Mouse (Mus musculus) 3T3-L1 (cell line): Measurements from ENCODE around the gene Polr3k.
A peak's percentile ranks its signal among the peaks of the same experiment; 100 is the strongest.

Source experiments
- DNase-seq: peaks from one replicate; pipeline ENCODE4 v3.0.0-alpha.2; 2015; ENCODE audit warnings: low read depth, low spot score

The Polr3k gene

DNA sequence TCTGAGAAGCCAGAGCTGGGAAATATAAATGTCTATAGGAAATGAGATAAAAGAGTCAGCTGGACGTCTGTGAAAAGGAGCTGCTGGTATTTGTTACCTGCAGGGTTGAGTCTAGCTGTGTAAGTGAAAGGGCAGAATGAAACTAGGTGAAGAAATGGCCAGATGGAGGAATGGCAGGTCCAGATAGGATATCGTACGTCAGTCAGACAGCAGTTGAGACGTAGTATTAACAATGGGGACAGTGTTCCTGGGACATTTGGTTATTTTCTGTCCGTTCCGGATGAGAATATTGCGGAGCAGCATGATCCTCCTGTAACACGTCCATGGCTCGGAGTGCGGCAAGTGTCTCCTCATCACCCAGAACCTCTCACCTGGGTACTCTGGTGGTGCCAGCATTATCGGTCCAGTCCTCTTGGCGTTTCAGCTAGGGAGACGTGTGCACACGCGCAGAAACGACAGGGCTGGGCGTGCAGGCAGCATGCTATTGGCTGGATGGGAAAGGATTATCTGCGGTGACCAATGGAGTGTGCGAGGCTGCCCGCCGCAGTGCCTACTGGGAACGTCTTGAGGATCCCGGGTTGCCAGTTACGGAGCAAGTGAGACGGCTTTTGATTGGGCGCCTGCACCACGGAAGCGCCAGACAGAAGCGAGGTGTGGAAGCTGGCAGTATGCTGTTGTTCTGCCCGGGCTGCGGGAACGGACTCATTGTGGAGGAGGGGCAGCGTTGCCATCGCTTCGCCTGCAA is at the start of gene Polr3k:
Polr3k (plus strand) TSS at position 547 of the 745 bp plus-strand sequence.
- peak; percentile 99 for DNase-seq

DNA sequence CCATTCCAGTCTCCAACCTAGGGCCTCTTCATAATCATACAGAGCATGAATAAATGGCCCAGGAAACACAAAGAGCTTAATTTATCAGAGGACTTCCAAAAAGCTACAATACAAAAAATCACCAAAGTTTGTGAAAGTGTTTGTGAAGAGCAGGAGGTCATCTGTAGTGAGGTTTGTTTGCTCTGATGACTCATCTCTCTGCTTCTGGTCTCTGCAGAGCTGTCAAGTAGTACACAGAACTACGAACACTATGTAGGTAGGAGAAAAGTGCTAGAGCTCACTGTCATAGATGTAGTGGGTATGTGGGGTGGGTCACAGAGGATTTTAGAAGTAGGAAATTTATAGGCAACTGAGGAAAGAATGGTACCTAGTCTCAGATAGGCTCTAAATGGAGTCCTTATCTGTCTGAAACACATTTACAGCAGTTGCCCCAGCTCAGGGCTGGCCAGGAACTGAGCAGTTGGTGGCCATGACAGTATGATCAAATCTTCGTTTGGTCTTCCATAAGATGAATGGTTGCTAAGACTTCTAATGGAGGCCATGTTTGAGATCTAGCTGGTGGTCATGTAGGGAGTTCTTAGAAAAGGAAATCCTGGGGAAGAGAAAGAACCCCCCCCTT is 35.0 kb upstream of the Polr3k start:
- peak; percentile 19 for DNase-seq

DNA sequence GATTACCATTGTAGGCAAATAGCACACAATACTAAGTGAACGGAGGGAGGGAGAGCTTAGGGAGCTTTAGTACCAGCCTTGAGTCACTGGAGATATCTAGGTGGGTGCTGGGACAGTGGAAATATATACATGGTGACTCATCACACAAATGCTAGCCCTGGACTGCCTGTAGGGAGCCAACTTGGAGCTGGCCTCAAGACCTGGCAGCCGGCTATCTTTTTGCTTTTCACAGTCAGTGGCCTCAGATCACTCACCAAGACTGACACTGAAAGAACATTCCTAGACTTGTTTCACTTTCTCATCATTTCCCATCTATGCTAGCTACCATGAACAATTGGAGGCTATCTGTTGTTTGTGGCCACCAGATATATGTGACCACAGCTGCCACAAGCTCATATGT is 31.4 kb upstream of the Polr3k start:
- peak; percentile 86 for DNase-seq

DNA sequence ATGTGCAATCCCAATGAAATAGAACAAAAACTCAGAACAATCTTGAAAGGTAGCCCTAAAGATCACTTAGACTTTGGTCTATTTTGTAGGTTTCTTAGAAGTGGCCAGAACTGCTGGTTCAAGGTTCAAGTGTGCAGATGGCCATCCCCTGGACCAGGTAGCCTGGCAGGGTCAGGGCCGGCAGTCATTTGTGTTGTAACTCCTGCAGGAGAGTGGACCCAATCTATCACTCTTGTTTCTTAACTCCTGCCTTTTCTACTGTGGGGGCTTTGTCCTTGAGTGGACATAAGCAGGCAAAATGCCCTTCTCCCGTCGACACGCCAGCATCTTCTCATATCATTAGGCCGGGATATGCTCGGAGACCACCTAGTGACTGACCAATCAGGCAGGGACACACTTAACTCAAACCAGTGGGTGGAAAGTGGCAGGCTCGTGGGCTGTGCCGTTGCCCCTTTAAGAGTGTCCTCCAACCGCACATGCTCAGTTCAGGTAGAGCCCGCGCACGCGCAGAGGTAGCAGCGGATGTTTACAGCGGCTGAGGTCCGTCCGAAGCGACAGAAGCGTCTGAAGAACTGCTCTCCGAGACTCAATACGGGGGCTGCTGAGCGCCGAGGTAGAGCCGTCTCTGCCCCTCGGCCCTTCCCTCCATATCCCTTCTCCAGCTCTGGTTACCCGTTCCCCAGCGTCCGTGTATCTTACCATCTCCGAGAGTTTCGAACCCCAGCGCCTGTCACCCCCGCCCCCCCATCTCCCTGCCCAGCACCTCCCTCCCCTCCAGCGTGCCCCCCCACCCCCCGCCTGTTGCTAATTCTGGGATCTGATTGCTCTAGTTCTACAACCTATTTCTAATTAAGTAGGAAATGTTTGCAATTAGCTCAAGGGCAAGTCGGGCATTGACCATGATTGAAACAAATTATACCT is 26.5 kb upstream of the Polr3k start, which contains the start of gene Pcmtd2:
Pcmtd2 (plus strand) TSS at position 483 of the 921 bp plus-strand sequence.
- DNase-seq: peak; percentile 95

DNA sequence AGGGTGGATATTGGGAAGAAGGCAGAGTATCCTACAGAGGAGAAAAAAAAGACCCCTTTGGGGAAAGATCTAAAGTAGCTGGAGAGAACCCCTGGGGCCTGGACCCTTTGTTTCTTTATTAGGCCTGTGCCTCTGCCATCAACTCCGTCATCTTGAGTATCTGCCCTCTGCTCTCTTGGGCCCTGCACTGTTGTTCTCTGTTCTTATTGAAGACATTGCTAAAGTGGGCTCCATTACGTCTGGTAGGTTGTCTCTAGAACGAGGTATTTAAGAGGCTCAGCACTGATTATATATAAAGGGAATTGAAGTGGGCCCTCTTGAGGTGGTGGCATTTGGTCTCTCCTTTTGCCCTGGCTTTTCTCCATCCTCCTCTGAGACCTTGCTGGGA is 25.9 kb upstream of the Polr3k start:
- peak; percentile 29 for DNase-seq

DNA sequence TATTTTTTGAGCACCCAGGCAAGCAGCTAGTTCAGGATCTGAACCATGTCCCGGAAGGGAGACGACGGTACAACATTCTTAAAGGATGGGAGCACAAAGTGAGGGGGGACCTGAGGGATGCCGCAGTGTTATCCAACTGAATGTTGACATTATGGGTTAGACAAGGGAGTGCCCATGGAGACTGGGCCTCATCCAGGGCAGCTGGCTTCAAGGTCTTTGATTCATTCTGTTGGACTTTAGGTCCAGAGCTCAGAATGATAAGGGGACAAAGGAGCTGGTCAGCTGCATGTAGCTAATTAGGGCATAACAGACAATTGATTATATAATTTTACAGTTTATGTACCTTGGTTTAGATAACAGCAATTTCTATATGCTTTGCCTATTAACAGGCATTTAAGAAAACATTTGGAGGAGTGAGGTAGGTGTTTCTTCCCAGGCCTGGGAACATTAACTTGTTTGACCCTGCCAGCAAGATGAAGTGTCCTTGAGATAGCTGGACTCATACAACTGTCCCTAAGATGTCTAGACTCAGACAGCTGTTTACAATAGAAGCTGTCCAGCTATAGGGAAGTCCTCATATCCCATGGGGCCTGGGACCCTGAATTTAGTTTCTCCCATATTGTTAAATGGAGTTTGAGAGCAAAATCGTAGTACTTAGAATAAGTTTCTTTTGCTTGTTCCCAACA is 18.3 kb upstream of the Polr3k start:
- no peak for DNase-seq

DNA sequence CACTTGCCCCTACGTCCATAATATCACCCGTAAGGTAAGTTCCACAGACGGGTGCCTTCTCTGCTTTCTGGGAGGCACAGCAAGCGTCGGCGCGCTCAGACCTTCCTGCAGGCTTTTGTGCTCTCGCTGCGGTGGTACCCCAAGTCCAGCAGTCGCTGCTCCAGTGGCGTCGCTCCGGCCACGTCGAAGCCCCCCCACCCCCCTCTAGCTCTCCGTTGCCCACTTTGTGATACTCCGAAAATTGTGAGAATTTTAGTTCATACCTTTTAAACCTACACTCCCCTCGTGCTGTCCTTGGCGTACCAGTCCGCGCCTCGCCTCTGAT is 361 bp downstream of the Polr3k start:
- no peak for DNase-seq

DNA sequence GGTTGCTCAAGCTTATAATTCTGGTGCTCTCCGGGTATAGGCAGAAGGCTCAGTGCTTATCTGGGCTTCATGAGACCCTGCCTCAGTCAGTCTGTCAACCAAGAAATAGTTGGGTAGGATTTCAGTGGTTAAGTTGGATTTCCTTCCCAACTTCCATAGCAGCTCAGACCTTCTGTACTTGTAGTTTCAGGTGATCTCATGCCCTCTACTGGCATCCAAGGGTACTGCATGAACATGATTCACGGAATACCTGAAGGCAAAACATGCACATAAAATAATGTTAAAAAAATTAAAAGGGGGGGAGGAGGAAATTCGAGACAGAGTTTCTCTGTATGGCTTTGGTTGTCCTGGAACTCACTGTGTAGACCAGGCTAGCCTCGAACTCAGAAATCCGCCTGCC is 2.8 kb downstream of the Polr3k start:
- peak; percentile 93 for DNase-seq

DNA sequence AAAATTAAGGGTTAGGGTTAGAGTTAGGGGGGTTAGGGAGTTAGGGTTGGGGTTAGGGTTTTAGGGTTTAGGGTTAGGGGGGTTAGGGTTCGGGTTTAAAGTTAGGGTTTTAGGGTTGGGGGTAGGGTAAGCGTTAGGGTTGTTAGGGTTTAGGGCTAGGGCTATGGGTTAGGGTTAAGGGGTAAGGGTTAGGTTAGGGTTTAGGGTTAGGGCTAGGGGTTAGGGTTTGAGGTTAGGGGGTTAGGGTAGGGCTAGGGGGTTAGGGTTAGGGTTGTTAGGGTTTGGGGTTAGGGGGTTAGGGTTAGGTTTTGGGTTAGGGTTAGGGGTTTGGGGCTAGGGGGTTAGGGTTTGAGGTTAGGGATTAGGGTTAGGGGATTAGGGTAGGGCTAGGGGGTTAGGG is 6.9 kb downstream of the Polr3k start:
- no peak for DNase-seq

DNA sequence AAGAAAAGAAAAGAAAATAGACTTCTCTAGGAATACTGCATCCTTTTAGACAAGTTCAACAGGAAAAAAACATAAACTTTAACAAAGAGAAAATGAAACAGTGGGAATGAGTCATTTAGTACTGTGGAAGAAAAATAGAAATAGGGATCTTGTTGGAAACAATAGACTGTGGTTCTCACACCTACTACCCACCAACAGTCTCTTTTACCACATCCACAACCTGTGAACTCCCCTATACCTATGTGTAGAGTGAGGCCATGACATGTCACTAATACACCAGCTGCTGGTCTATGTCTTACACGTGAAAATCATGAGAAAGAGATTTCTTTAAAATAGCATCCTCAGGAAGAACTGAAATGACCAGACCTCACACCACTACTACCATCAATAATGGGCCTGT is 14.8 kb downstream of the Polr3k start:
- DNase-seq: no peak

DNA sequence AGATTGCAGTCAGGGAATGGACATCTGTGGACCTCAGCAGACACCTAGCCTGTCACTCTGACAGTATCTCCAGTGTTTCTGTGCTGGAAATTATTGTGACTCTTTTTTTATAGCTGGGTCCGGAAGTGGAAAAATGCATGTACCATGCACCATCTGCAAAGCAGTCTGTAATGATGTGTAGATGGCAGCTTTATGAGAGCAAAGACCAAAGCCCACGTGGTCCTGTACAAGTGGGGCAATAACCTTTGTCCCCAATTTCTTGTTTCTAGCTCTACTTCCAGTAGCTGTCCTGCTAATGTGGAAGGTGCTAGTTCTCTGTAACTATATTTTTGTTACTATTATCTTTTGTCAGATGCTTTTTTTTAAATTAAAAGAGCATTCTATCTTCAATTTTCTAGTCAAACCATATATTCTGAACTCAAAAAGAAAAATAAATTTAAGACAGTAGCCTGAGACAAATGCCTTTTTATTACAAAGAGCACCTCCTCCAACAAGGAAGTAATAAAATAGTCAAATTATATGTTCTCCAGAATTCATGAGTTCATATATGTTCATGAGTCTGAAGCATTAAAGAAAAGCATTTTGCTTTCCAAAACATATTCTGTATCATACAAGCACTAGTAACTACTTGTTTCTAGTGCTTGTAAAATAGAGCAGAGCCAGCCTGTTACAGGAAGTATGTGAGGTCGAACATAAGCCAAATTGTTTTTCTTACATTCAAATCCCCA is 19.0 kb downstream of the Polr3k start:
- no peak for DNase-seq

DNA sequence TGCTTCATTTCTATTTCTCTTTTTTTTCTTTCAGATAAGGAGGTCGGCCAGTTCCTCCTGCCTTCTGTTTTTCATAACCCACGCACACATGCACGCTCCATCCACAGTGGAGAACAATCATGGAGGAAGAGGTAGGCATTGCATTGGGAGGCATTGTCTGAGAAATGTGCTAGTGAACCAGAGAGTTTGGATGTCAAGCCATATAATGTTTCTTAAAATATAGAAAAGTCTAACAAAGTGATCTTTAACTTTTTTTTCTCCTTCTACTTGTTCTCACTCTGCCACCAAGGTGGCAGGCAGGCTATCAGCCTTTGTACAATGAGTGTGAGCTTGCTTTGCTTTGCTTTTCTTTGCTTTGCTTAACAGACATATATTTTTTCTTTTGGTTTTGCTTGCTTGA is 53.7 kb downstream of the Polr3k start:
- peak; percentile 87 for DNase-seq

DNA sequence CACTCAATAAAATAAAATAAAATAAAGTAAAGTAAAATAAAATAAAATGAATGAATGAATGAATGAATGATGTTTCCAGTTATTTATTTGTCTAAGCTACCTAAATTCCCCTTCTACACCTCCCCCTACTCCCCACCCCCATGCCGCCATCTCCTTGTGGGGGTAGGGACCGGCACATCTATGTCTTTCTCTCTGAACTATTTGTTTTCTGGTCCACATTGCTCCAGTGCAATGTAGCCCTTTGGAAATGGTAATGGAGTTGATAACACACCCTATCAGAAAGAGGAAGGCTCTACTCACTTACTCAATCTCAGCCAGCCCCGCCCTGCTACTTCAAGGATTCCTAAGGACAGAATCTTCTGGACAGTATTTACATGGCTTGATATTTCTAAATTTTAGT is 54.4 kb downstream of the Polr3k start:
- DNase-seq: peak; percentile 76
